Mouse (Mus musculus): ENCODE results near the gene Tcf20.

Tcf20 gene

GRCm38 (mm10) chr15:82908521-82908920 lies 79.2 kb downstream of the Tcf20 start:
- TF ChIP-seq CTCF (conservative IDR thresholded peaks at IDR 0.05; ENCODE audit: low read length): no peak
- TF ChIP-seq POU5F1 (IDR thresholded peaks at IDR 0.05; ENCODE audit: borderline replicate concordance, low read length): no peak
- no peak for TF ChIP-seq NANOG (IDR thresholded peaks at IDR 0.05; ENCODE audit: borderline replicate concordance, low read length)
- H3K27me3 ChIP-seq (ENCODE audit: insufficient read depth, low read length): peaks cover 43% of the 10 kb centered on the region
- H3K9me3 ChIP-seq (ENCODE audit: low read length): no peaks in the 10 kb centered on the region
- no peak overlapping the region for H3K4me3 ChIP-seq (replicated peaks; ENCODE audit: low read length)
- H3K36me3 ChIP-seq (ENCODE audit: insufficient read depth, low read length): 0 out of 2 replicates have a peak, but pooled peaks cover 3% of the 10 kb centered on the region
- H3K4me1 ChIP-seq (replicated peaks; ENCODE audit: low read depth, low read length): peaks cover 92% of the 10 kb centered on the region

GRCm38 (mm10) chr15:82907306-82907705 lies 80.4 kb downstream of the Tcf20 start:
- peaks cover 99% of the 10 kb centered on the region for H3K4me1 ChIP-seq (replicated peaks; ENCODE audit: low read depth, low read length)
- no peaks in the 10 kb centered on the region for H3K9me3 ChIP-seq (ENCODE audit: low read length)
- H3K4me3 ChIP-seq (replicated peaks; ENCODE audit: low read length): no peak overlapping the region
- H3K36me3 ChIP-seq (ENCODE audit: insufficient read depth, low read length): peaks cover 13% of the 10 kb centered on the region
- TF ChIP-seq POU5F1 (IDR thresholded peaks at IDR 0.05; ENCODE audit: borderline replicate concordance, low read length) (no peak), NANOG (IDR thresholded peaks at IDR 0.05; ENCODE audit: borderline replicate concordance, low read length) (no peak), CTCF (conservative IDR thresholded peaks at IDR 0.05; ENCODE audit: low read length) (no peak)
- H3K27me3 ChIP-seq (ENCODE audit: insufficient read depth, low read length): peaks cover 31% of the 10 kb centered on the region

DNA sequence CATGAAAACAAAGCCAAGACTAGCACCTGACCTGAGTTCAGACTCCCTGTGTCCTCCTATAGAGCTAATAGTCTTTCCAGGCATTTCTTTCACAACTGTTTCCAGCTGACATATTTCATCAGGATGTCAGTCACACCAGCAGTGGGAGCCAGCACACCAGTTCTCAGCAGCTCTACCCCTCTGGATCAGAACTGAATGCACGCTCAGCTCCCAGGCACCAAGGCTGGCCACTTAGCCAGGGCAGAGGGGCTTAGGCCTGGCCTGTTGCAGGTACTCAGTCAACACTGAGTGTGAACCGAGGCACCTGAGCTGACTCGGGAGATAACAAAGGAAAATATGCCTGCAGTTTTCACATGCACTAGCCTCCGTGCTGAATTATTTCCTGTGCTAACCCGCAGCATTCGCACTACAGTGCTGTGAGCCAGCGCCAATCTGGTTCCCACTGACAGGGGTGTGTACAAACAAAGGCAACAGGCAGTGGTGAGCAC lies 81.1 kb downstream of the Tcf20 start:
- H3K9me3 ChIP-seq (ENCODE audit: low read length): no peaks in the 10 kb centered on the region
- no peak for TF ChIP-seq CTCF (conservative IDR thresholded peaks at IDR 0.05; ENCODE audit: low read length)
- TF ChIP-seq NANOG (IDR thresholded peaks at IDR 0.05; ENCODE audit: borderline replicate concordance, low read length): no peak
- TF ChIP-seq POU5F1 (IDR thresholded peaks at IDR 0.05; ENCODE audit: borderline replicate concordance, low read length): no peak

DNA sequence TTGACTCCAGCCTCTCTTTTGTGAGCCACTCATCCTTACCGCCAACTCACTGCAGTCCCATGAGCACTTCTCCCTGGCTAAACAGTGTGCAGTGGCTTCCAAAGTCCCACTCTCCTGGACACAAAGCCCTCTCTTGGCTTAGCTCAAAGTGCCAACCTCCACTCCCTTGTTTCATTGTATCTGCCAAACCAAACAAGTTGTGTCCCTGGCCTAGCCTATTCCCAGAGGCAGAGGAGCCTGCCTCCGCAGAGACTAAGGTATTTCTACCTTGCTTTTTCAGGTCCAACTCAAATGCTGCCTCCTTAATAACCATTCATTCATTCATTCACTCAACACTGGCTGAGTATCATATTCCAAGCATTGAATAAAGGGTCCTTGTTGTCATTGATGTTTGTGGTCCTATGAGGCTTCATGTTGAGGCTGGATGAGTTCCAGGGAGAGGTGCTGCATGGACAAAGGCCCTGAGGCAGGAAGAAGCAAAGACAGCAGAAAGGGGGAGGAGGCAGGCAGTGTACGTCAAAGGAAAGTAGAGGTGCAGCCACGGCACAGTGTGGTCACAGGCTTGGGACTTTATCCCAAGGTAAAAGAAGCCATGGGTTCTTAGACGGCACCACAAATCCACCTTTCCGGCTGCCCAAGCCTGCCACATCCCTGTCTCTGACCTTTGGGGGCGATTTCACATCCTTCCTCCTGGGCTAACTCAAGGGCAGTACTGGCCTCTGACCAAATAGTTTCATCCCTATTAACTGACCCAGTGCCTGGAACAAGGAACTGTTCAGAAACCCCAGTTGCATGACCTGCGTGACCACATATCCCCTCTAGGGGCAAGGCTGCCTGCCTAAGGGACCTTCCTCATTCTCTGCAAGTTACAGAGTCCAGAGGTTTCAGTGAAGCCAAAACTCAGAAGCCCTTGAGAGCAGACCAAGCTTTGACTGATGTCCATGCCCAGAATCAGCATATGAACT lies 82.0 kb downstream of the Tcf20 start:
- peaks cover 100% of the 10 kb centered on the region for H3K4me1 ChIP-seq (replicated peaks; ENCODE audit: low read depth, low read length)

More for the DNA sequence above, 81.1 kb downstream of the Tcf20 start:
- H3K36me3 ChIP-seq (ENCODE audit: insufficient read depth, low read length): peaks cover 13% of the 10 kb centered on the region
- H3K4me1 ChIP-seq (replicated peaks; ENCODE audit: low read depth, low read length): peaks cover 100% of the 10 kb centered on the region
- peaks cover 24% of the 10 kb centered on the region for H3K27me3 ChIP-seq (ENCODE audit: insufficient read depth, low read length)
- no peak overlapping the region for H3K4me3 ChIP-seq (replicated peaks; ENCODE audit: low read length)

GRCm38 (mm10) chr15:82904526-82904925 lies 83.1 kb downstream of the Tcf20 start:
- Histone ChIP-seq H3K27me3 (ENCODE audit: insufficient read depth, low read length) (peaks cover 4% of the 10 kb centered on the region; the same call in 1 of the 2 replicates), H3K4me1 (replicated peaks; ENCODE audit: low read depth, low read length) (peaks cover 97% of the 10 kb centered on the region), H3K9me3 (ENCODE audit: low read length) (no peaks in the 10 kb centered on the region), H3K36me3 (ENCODE audit: insufficient read depth, low read length) (peaks cover 13% of the 10 kb centered on the region), H3K4me3 (replicated peaks; ENCODE audit: low read length) (peak overlapping the region; percentile 37)
- TF ChIP-seq NANOG (IDR thresholded peaks at IDR 0.05; ENCODE audit: borderline replicate concordance, low read length) (peak; percentile 85), POU5F1 (IDR thresholded peaks at IDR 0.05; ENCODE audit: borderline replicate concordance, low read length) (no peak)

More for the DNA sequence above, 82.0 kb downstream of the Tcf20 start:
- Histone ChIP-seq H3K4me3 (replicated peaks; ENCODE audit: low read length) (peak overlapping the region; percentile 37; the same call in 1 of the 2 replicates), H3K27me3 (ENCODE audit: insufficient read depth, low read length) (peaks cover 16% of the 10 kb centered on the region), H3K36me3 (ENCODE audit: insufficient read depth, low read length) (peaks cover 13% of the 10 kb centered on the region), H3K9me3 (ENCODE audit: low read length) (no peaks in the 10 kb centered on the region)
- TF ChIP-seq POU5F1 (IDR thresholded peaks at IDR 0.05; ENCODE audit: borderline replicate concordance, low read length) (no peak), CTCF (conservative IDR thresholded peaks at IDR 0.05; ENCODE audit: low read length) (0 out of 2 replicates have a peak, but pooled peaks have one; percentile 7), NANOG (IDR thresholded peaks at IDR 0.05; ENCODE audit: borderline replicate concordance, low read length) (no peak)

- Histone ChIP-seq H3K36me3 (ENCODE audit: insufficient read depth, low read length) (peaks cover 13% of the 10 kb centered on the region), H3K4me3 (replicated peaks; ENCODE audit: low read length) (peak overlapping the region; percentile 76; the same call in 1 of the 2 replicates), H3K9me3 (ENCODE audit: low read length) (no peaks in the 10 kb centered on the region), H3K27me3 (ENCODE audit: insufficient read depth, low read length) (peaks cover 4% of the 10 kb centered on the region; the same call in 1 of the 2 replicates), H3K4me1 (replicated peaks; ENCODE audit: low read depth, low read length) (peaks cover 86% of the 10 kb centered on the region)
- no peak for TF ChIP-seq NANOG (IDR thresholded peaks at IDR 0.05; ENCODE audit: borderline replicate concordance, low read length)
- no peak for TF ChIP-seq CTCF (conservative IDR thresholded peaks at IDR 0.05; ENCODE audit: low read length)
- no peak for TF ChIP-seq POU5F1 (IDR thresholded peaks at IDR 0.05; ENCODE audit: borderline replicate concordance, low read length)
Measured at GRCm38 (mm10) chr15:82902521-82902920, 85.2 kb downstream of the Tcf20 start.

- Histone ChIP-seq H3K9me3 (ENCODE audit: low read length) (no peaks in the 10 kb centered on the region), H3K4me1 (replicated peaks; ENCODE audit: low read depth, low read length) (peaks cover 86% of the 10 kb centered on the region), H3K4me3 (replicated peaks; ENCODE audit: low read length) (peak overlapping the region; percentile 76), H3K36me3 (ENCODE audit: insufficient read depth, low read length) (peaks cover 13% of the 10 kb centered on the region), H3K27me3 (ENCODE audit: insufficient read depth, low read length) (no peaks in the 10 kb centered on the region)
- no peak for TF ChIP-seq POU5F1 (IDR thresholded peaks at IDR 0.05; ENCODE audit: borderline replicate concordance, low read length)
- no peak; the same call in 1 of the 2 replicates for TF ChIP-seq NANOG (IDR thresholded peaks at IDR 0.05; ENCODE audit: borderline replicate concordance, low read length)
- no peak for TF ChIP-seq CTCF (conservative IDR thresholded peaks at IDR 0.05; ENCODE audit: low read length)
Measured at GRCm38 (mm10) chr15:82901306-82901705, 86.4 kb downstream of the Tcf20 start.

DNA sequence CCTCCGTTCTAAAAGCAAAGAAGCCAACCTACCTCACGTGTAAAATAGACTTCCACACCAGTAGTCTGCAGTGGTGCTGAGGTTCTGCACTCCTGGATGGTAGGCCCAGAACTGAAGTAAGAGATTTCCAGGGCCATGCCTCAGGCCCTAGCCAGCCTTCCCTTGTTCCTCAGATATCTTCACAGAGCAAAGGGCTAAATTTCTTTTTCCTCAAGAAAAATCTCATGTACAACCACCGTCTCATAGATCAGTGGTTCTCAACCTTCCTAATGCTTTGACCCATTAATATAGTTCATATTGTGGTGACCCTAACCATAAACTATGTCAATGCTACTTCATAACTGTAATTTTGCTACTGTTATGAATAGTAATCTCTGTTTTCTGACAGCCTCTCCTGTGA lies 87.3 kb downstream of the Tcf20 start:
- H3K36me3 ChIP-seq (ENCODE audit: insufficient read depth, low read length): peaks cover 18% of the 10 kb centered on the region
- H3K4me1 ChIP-seq (replicated peaks; ENCODE audit: low read depth, low read length): peaks cover 86% of the 10 kb centered on the region
- H3K9me3 ChIP-seq (ENCODE audit: low read length): no peaks in the 10 kb centered on the region
- TF ChIP-seq CTCF (conservative IDR thresholded peaks at IDR 0.05; ENCODE audit: low read length): no peak
- TF ChIP-seq POU5F1 (IDR thresholded peaks at IDR 0.05; ENCODE audit: borderline replicate concordance, low read length): no peak
- no peak for TF ChIP-seq NANOG (IDR thresholded peaks at IDR 0.05; ENCODE audit: borderline replicate concordance, low read length)
- peak overlapping the region; percentile 76 for H3K4me3 ChIP-seq (replicated peaks; ENCODE audit: low read length)
- no peaks in the 10 kb centered on the region for H3K27me3 ChIP-seq (ENCODE audit: insufficient read depth, low read length)
